Mouse (Mus musculus) spleen, adult 2 months (tissue): ENCODE data around the gene Inpp5a.

Experiments used
- CTCF ChIP-seq: fragments of 200-500 bp; IDR thresholded peaks from 2 replicates; pipeline ENCODE4 v1.5.1; 2011; ENCODE audit warnings: mild to moderate bottlenecking, inconsistent platforms; ENCODE audit not compliant: insufficient read depth, insufficient read length, insufficient replicate concordance; ENCODE audit errors: extremely low read depth
- POLR2A ChIP-seq: fragments of 200-500 bp; IDR thresholded peaks from 2 replicates; pipeline ENCODE4 v1.6.1; 2011; ENCODE audit warnings: low read depth, low read length, inconsistent platforms

DNA sequence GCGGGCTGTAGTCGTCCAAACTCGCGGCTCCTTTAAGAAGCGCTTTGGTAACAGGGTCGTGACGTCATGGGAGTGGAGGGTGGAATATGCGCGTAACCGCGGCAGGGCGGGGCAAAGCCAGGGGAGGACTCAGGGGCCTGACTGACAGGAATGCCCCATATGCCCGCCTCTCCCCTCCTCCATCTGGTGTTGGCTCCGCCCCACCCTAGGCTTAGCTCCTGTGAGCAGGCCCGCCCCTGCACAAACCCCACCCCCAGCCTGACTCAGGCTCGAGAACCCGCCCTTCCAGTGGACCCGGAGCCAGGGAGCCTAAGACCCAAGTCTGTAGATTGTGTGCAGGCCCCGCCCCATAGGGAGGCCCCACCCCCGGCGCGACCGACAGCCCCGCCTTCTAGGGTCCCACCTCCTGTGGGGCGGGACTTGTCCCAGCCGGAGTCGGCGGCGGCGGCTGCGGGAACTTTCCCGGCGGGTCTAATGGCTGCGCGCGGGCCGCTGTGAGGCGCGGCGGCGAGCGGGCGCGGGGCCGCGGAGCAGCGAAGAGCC, at the start of gene Inpp5a:
- TF ChIP-seq CTCF (no peak), POLR2A (no peak)
